Mouse (Mus musculus): ENCODE data around the gene Irf2bp2.

Irf2bp2 gene

DNA sequence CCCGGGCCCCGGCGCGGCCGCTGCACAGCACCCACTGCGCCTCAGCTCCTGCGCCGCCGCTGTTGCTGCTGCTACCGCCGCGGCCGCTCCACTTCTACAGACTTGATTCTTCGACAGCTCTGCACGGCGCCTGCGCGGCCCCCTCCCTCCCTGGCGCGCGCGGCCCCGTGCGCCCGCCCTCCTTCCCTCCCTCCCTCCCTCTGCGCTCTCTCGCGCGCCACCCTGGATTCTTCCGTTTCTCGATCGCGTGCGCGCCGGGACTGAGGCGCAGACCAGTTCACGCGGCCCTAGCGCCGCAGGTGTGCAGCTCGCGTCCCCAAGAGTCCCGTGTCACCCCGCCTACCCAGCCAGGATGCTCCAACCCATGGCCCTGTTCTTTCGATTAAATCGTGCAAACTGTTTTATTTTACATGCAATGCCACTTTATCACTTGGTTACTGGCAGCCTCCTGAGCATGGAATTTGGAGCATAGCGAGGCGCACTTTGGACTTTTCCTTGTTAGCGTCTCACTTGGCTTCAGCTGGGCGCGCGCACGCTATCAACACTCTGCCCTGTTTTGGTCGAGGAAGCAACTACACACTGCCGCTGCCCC lies at the start of gene Irf2bp2:
Gene Irf2bp2 (minus strand): TSS at position 98 of the 592 bp plus-strand sequence.
- peak; percentile 91 to 95 for DNase-seq

DNA sequence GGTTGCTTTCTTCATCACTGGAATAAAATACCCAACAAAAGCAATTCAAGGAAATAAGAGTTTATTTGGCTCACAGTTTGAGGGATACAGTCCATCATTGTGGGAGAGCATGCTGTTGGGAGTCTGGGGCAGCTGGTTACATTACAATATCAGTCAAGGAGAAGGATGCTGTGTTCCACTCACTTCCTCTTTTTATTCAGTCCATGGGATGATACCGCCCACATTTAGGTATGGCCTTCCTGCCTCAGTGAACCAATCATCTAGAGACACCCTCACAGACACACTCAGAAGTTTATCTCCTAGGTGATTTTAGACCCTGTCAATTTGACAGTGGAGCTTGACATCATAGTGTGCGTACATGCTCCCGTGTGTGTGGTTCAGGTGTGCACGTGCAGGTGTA lies 48.9 kb upstream of the Irf2bp2 start:
- no peak for DNase-seq

DNA sequence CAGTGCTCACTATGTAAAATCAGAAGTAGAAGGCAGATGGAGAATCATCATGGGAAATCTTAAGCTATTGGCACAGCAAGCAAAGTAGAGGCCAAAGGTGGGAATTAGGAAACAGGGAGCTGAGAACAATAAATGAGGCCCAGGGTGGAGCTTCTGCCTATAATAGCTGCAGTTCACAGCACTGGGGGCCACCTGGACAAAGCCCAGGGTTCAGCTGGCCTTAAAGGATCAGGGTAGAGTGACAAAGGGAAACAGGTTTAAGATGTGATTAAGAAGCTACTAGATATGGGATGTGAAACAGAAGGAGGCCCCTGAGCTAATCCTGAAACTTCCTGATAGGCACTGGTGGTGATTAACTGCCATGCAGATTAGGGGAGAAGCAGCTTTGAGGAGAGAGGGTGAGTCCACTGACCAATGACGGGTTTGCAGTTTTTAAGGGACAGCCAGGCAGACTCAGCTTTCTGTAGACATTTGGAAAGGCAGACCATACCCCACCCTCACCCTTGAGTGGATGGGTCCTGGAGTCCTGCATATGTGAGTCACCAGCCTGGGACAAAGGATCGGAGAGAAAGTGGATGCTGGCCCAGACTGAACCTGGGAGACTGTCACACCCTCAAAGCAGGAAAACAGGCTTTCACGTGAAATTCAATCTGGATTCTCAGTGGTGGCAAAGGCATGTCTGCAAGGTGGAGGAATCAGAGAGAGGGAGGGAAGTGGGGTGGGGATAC lies 47.9 kb upstream of the Irf2bp2 start:
- DNase-seq, result no peak

DNA sequence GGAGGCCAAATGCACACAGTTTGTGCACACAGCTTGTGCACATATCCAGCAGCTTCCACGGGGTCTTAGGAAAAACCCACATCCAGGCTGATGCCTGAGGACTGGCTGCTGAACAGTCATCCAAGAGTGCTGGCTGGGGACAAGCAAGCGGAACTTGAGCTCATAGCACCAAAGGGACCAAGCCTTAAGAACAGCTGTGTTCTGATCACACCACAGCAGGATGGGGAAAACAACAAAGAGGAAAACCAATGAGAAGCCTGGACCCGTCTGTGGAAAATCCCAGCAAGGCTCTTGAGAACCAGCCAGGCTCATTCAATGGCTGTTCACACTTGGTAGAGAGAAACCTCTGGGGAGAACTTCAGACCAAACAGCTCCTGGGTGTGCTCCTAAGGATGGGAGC lies 45.4 kb upstream of the Irf2bp2 start:
- no peak for DNase-seq

DNA sequence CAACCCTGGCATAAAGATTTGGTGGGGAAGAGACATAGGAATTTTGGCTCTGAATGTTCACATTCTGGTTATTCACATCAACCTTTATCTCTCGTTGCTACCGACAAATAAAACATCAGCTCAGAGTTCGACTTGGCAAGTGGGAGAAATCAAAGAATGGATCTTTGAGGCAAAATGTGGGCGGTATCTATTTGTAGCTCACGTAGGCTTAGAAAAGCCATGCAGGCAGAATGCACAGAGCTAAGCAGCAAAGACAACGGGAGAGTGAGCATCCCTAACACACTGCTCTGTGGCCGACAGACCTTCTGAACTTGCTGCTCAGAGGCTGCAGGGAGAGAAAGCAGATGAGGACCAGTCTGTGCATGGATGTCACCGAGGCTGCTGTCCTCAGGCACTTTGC lies 44.2 kb upstream of the Irf2bp2 start:
- DNase-seq, result no peak

DNA sequence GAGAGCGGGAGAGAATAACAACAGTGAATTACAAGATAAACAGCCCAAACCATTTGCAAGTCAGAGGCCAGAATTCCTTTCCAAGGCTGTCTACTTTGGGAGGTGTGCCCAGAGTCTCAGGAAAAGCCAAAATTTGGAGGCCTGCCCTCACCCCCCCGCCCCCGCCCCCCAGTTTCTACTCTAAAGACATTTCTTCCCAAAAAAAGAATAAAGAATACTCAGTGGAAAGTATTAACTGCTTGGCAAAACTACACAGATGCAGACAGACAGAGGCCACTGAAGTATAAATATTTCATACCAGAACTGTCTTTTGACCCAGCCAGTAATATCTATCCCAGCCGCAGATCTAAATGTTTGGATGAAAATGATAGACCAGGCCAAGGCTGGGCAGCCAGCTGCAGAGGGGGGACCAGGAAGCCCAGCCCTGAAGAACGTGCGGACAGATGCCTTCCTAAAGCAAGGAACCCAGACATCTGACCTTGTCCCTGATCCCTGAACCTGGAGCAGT lies 40.8 kb upstream of the Irf2bp2 start:
- peak in 1 of 2 experiments; percentile 22 for DNase-seq

DNA sequence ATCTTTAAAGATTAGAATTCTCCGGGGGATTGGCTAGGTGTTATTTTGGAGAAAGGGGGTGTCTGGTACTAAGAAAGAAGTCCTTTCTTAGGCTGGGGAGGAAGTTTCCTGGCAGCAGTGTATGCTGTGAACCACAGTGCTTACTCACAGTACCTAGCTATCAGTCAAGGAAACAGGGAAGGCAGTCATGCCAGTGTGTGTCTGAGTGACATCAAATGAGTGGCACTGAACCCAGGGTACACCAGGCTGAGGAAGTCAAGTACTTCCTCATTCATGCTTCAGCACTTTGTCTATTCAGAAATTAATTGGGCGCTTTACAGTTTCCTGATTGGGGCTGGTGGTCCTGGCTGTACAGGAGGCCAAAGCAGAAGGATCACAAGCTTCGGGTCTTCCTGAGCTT lies 34.8 kb upstream of the Irf2bp2 start:
- no peak for DNase-seq

DNA sequence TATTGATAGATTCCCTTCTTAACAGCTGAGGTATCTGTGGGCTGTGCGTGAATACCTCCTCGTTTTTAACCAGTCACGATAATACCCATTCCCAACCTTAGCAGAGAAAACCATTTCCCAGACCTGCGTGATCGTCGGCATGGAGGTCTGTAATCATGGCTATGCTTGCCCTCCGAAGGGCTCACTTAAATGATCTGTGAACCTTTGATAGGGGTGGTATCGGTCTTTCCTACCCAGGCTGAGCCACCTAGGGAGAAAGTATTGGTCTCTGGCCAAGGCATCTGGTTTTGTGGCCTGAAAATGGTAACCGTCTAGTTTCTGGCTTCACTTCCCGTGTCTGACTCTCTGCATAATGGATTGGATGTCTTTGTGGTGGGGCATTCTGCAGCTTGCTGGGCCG lies 32.6 kb upstream of the Irf2bp2 start:
- no peak for DNase-seq

DNA sequence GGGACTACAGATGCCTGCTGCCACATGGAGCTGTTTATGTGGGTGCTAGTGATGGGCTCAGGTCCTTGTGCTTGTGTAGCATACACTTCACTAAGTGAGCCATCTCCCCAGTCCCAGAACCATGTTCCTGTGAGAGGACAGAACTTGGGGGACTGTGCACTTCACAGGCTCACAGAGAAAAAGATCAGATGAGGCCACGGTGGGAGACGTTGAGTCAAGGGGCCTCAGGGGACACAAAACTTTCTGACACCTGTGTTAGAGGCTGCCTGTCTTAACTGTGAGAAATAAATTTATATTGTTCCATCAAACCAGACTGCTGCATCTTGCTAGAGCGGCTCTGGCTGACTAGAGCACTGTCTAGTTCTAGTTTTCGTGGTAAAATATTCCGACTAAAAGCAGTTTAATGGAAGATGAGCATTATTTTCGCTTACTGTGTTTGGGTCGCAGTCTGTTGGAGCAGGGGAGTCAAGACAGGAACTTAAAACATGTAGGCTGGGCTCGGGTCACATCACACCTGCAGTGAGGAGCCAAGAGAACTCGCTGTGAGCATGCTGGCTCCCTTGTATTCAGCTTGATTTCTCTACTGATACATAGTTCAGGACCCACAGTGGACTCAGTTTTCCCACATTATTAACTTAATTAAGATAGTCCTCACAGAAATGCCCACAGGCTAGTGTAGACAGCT lies 28.5 kb upstream of the Irf2bp2 start:
- no peak for DNase-seq

DNA sequence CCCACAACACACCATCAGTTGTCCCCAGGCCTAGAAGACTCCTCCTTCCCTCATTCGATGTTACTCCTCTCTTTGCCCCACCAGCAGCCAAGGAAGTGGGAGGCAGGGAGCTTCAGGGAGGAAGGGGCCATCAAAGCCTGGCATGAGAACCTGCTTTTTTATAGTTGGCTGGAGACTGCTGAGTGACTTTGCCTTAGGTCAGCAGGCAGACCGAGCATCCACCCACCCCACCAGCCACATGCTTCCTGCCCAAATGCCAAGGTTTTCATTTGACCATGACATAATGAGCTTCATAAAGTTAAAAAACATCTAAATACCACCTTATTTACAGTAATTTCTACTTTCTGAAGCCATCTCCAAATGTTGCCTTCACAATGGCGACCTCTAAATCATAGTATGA lies 26.9 kb upstream of the Irf2bp2 start:
- no peak for DNase-seq

DNA sequence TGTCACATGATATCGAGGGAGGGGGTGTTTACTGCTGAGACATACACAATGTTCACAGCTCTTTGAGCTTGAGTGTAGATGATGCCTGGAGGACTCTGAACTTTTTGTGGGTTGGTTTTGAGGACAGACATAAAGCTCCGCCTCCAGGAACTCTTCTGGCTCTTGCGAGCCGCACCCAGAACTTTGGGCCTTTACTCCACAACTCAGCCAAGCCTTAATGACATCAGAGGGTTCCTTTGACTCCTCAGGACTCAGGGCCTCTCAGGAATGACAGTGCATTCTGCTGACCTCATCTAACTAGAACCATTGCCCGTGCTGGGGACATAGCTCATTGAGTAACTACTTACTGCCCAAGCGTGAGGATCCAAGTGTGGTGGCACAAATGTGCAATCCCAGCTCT lies 25.7 kb upstream of the Irf2bp2 start:
- DNase-seq, result no peak

DNA sequence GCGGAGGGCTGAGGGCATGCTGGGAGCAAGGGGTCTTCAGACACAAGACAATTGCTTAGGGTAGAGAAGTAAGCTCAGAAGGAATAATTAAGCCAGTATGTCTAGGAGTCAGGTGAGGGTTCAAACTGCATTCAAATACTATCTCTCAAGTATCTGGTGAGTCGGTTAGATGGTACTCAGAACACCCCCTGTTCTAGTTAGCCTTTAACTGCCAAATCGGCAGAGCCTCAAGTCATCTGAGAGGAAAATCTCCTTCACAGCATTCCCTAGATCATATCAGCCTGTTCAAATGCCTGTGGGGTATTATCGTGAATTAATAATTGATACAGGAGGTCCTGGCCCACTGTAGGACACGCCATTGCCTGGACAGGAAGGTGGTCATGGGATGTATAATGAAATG lies 23.9 kb upstream of the Irf2bp2 start:
- no peak for DNase-seq

DNA sequence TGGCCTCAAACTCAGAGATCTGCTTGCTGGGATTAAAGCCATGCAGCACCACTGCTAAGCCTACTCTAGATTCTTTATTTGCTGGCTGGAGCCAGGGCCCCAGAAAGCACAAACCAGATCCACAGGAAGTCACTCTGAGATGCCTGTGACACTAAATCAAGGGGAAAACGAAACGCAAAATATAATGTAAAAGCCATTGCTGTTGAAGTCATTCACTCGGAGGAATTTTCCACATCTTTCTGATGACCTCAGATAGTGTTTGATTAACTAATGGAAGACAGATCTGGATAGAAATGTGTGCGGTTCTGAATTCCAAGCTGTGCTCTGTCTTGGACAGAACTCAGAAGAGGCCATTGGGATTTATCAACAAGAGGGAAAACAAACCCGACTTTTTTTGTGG lies 22.9 kb upstream of the Irf2bp2 start:
- no peak for DNase-seq

DNA sequence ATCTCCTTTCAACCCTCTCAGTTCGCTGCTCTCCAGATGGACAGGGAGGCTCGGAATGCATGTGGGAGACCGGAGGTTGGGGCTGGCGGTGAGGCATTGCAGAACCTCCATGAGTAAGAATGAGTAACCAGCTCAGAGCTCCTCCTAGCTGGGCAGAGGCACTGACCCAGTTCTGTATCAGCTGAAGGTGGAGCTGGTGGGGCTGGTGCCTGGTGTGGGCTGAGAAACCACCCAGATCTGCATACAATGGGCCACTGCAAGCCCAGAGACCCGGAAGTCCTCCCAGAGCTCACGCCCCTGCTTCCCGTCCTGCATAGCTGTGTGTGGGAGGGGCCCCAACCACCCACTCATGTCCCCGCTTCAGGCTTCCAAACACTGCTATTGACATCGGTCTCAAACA lies 22.0 kb upstream of the Irf2bp2 start:
- DNase-seq, result no peak

DNA sequence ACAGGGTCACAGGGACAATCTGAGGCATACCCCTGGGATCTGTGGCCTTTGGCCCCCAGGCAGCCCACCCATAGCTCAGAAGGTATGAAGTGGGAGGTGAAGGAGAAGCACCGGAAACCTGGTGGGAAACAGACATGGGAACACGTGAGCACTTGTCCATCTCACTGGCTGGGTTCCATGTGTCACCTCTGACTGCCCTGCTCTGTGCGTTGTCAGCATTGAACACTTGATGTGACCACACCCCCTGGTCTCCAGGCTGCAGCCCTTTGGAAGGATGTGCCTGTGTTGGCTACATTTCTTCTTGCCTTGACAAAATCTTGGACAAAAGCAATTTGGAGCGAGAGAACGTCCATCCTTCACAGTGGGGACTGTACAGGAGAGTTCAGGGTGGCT lies 20.9 kb upstream of the Irf2bp2 start:
- DNase-seq, result no peak

DNA sequence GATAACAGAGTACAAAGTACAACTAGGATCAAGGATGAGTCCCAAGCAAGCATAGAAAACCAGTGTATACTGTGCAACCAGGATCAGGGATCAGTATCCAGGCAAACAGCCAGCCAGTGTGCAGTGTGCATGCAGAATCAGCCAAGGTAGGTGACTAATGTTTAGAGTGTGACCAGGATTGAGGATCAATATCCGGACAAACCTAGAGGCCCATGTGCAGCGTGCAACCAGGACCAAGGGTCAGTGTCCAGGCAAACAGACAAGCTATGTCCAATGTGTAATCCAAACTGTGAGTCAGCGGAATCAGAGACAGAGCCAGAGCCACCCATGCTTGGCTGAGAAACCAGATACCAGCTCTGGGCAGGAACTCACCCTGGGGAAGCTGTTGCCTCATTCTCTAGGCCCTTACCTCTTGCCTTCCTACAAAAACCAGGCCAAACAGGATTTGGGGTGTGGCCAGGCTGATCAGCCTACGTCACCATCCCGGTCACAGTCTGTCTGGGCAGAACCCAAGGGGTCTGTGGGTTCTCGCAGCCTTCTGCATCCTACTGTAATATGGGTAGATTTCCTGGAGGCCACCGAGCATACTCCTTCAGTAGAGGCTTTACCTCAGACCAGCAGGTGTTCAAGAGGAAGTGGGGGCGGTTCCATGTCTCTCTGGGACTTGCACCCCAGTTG lies 20.4 kb upstream of the Irf2bp2 start:
- DNase-seq, result no peak

DNA sequence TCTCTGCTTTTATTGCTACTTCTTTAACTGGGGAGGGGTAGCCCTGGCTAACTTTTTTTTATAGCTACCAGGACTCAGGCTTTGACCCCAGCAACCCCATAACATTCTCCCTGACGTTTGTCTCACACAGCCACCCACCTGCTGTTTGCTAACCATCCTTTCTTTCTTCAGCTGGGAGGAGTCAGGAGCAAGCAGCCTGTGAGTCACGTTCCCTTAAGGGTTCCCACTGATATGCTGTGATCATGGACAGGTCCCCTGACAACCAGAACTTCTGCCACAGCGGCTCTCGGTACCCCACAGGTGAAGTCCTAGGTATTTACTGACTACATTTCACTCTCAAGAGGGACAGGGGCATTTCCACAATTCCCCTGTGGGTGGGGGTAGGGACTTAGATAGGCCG lies 19.4 kb upstream of the Irf2bp2 start:
- DNase-seq, result no peak

DNA sequence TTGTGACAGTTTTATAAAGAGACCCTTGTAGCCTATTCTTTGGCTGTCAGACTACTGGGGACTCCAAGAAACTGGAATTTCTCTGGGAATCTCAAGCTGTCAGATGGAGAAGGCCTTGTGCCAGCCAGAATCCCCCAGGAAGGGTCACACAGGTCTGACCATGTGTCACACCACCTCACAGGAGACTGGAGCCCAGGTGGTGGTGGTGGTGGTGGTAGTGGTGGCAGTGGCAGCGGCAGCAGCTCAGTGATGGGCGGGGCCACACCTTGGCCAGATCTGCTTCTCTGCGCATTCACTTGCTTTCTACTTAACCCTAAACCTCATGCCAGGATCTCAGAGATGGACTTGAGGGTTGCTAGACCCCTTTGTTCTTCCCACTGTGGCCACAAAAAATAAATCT lies 19.0 kb upstream of the Irf2bp2 start:
- DNase-seq, result no peak

DNA sequence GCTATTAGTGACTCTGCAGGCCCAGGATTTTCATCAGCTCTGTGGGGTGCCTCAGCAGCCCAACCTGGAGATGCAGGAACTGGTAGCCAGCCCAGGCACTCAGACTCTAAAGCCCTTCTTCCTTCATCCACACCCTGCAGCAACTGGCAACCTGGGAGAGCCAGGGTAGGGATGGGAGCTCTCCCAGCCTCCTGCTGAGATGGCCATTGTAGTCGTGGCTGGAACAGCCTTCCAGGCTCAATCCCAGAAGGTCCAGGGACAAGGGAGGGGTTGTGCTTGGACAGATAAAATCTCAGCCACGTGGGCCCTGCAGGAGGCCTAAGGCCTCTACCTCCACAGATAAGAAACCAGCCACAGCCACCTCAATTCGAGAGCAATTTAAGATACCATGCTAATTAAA lies 16.9 kb upstream of the Irf2bp2 start:
- DNase-seq, result no peak

DNA sequence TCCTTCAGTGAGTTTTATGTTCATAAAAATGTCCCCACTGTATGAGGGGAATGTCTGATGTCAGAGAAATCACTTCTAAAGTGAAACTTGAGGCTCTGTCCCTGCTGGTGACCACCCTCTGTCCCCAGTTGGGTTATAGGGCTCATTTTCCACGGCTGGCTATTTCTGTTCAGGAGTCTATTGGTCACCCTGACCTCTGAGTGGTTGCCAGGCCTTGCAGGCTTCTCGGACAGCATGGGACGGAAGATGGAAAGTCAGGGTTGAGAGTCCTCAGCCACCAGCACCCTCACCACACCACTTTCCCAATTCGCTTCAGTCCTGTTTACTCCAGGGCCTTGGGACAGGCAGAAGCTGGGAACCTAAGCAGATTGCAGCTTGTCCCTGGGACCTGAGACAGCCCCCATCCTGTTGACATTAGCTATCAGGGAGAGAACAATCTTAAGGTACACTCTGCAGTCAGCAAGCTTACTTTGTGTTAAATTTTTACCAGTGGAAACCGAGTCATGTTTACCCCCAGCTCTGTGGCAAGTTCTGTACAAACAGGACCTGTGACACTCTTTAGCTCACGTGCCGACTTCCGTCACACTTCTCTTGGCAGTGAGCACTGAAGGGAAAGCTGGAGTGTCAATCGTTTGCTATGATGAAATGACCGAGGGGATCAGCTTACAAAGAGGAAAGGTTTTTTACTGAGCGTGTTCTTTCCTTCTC lies 15.9 kb upstream of the Irf2bp2 start:
- DNase-seq, result no peak

DNA sequence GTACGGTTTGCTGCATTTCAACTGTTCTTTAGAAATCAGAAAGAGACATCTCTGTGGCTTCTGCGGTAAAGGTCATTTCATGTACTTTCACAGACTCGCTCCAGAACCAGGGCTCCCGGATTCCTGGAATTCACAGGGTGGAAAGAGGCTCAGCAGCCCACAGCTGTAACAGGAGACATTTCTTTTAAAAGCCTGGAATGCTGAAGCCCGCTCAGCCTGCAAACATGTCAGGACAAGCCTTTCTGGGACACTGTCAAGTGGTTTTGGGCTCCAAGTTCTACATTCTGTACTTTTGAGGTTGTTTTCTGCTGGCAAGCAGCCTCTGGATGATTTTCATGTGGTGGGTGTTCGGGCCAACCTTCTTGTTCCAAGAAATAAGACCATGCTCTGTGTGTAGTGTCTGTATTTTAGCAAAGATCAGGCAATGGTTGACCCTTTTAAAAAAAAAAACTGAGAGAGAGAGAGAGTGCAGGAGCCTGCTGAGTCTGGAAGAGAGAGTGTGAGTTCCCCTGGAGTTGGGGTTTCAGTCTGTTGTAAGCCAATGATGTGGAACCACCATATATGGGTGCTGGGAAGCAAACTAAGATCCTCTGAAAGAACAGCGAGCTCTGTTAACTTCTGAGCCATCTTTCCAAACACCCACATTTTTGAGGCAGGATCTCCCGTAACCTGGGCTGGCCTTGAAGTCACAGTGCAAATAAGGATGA lies 9.6 kb upstream of the Irf2bp2 start:
- DNase-seq, result no peak

DNA sequence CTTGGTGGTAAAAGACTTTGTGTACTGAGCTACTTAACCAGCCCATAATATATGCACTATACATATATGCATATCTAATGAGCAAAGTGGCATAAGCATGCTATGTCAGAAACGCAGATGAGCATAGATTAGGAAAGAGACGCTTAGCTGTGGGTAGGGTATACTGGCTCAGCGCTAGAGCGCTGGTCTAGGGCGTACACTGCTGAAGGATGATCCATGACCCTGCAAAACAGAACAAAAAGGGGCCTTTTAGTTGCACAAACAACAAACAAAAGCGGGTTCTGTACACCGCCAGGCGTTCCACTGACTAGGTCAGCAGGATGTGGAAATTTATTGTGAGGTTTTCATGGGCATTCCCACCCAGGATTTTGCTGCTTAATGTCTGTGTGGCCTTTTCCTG lies 8.9 kb upstream of the Irf2bp2 start:
- DNase-seq, result no peak

All from cerebellum, postnatal 10 days (tissue).